Mouse (Mus musculus) stomach, postnatal 0 days (tissue): ENCODE measurements around the gene Gm12355.

Experiments used
- CTCF ChIP-seq: IDR thresholded peaks from 2 replicates; pipeline ENCODE4 v1.5.1; 2016; ENCODE audit warnings: antibody characterized with exemption, low read depth, mild to moderate bottlenecking, moderate library complexity
- EP300 ChIP-seq: optimal IDR thresholded peaks from 2 replicates; pipeline ENCODE3; 2016; ENCODE audit warnings: antibody characterized with exemption

GRCm38 (mm10) chr11:98640091-98640490 is 14.6 kb upstream of the Gm12355 start:
- TF ChIP-seq CTCF (no peak), EP300 (no peak)
